Mouse (Mus musculus) urinary bladder, postnatal 4 days (tissue): Measurements from ENCODE around the gene Rps6ka5.

Experiments used
- DNase-seq, 2 experiments: peaks; one replicate each; pipeline ENCODE4 v3.0.0; 2021 to 2022; ENCODE audit warnings: low spot score in 2 of 2

The Rps6ka5 gene

GRCm38 (mm10) chr12:100724606-100725457, 2.0 kb downstream of the Rps6ka5 start:
- peak; percentile 99 to 100 for DNase-seq

GRCm38 (mm10) chr12:100724182-100724581, 2.6 kb downstream of the Rps6ka5 start:
- DNase-seq, result no peak

DNA sequence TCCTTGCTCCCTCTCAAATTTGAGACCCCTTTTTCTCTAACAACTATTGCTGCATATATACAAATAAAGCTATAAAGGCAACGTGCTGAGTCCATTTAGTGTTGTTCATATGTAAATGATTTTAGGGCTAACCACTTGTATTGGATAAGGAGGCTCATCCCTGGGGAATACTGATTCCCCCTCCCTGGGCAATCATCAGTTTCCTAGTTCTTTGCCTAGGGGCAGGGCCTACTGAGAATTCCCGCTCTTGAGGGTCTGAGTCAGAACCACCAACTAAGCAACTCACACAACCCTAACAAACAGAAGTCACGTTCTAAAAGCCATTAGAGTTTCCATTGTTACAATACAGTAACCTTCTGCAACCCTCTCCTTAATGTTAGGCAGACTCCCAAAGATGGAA, 6.0 kb downstream of the Rps6ka5 start:
- no peak for DNase-seq

- no peak for DNase-seq
Measured at GRCm38 (mm10) chr12:100717446-100717845, 9.3 kb downstream of the Rps6ka5 start.

DNA sequence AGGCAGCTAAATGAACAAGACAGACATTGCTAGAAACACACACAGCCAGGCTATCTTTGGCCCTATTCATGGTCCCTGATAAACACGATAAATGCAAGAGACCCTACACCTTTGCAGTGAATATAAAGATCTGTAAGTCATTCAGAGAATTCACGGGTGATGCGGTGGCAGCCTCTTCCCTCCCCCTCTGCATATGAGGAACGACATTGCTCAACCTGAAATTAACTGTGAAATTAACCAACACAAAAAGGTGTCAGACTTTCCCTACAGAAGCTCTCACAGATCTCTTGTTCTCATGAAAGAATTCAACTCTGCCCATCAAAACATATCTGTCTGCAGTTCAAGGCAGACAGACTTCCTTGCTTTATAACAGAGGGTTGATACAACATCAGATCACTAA, 9.8 kb downstream of the Rps6ka5 start:
- no peak for DNase-seq

- no peak for DNase-seq
Measured at GRCm38 (mm10) chr12:100711819-100712218, 15.0 kb downstream of the Rps6ka5 start.

- DNase-seq, result no peak
Measured at GRCm38 (mm10) chr12:100711116-100711691, 15.6 kb downstream of the Rps6ka5 start.

GRCm38 (mm10) chr12:100710432-100710831, 16.4 kb downstream of the Rps6ka5 start:
- no peak for DNase-seq

- DNase-seq, result no peak
Measured at GRCm38 (mm10) chr12:100707312-100707711, 19.5 kb downstream of the Rps6ka5 start.

- no peak for DNase-seq
Measured at GRCm38 (mm10) chr12:100705057-100705722, 21.6 kb downstream of the Rps6ka5 start.

DNA sequence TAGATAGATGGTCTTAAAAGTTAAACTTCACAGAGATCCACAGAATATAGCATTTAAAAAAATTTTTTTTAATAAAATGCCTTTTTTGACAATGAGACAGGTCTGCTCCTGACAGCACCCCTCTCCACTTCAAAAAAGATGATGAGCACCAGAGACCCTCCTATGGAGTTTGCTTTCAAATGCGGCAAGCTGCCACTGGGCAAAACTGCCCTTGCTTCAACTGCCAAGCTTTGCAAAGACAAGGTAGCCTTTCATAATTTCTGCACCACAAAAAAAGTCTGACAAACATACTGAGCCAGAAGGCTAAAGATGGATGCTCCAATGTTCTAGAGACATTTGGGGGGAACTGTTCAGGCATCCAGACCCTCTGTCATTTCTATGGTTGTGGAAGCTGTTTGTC, 28.8 kb downstream of the Rps6ka5 start:
- DNase-seq, result no peak

GRCm38 (mm10) chr12:100696621-100697020, 30.2 kb downstream of the Rps6ka5 start:
- DNase-seq, result no peak

- no peak for DNase-seq
Measured at GRCm38 (mm10) chr12:100695252-100695651, 31.5 kb downstream of the Rps6ka5 start.

GRCm38 (mm10) chr12:100692208-100692607, 34.6 kb downstream of the Rps6ka5 start:
- DNase-seq, result no peak

DNA sequence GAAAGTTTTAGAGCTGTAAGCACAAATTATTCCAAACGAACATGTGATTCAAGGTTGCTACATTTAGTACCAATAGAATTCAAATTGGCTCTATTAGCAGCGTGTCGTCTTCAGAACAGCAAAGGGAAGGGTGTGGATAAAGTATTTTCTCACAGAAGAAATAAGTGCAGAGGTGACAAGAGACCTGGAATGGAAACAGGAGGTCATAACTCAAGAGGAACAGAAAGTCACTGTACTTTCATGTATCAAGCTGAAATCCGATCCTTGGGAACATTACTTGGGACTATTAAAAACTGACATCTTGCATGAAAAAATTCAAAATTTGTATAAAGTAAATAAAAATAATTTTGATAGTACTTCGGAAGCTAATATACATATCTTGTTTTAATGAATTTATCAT, 36.3 kb downstream of the Rps6ka5 start:
- no peak for DNase-seq

- no peak for DNase-seq
Measured at GRCm38 (mm10) chr12:100688177-100688576, 38.6 kb downstream of the Rps6ka5 start.

DNA sequence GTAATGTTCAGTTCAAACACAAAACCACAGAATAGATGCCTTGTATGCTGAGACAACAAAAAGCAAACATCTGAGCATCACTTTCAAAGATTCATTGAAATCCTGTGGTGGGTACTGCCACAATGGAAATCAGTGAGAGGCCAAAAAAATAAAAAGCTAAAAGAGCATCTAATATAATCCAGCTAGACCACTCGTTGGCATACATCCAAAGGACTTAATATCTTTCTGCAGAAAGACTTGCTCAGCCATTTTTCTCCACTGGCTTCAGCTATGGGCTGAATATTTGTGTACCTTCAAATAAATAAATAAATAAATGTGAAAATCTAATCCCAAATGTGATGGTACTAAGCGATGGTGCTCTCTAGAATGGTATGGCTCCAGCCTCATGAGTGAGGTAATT, 39.8 kb downstream of the Rps6ka5 start:
- DNase-seq, result no peak

DNA sequence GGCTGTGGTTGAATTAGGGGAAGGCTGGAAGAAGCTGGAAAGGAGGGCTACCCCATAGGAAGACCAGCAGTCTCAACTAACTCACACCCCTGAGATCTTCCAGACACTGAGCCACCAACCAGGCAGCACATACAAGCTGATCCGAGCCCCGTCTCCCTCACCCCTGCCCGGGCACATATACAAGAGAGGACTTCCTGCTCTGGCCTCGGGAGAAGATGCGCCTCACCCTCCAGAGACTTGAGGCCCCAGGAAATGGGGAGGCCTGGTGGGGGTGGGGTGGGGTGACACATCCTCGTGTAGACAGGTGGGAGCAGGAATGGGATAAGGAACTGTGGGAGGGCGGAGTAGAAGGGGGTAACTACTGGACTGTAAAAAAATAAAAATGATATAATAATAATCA, 45.0 kb downstream of the Rps6ka5 start:
- no peak for DNase-seq

- DNase-seq, result no peak
Measured at GRCm38 (mm10) chr12:100681241-100681640, 45.5 kb downstream of the Rps6ka5 start.

- DNase-seq, result no peak
Measured at GRCm38 (mm10) chr12:100680676-100681075, 46.1 kb downstream of the Rps6ka5 start.

- DNase-seq, result no peak
Measured at GRCm38 (mm10) chr12:100670647-100671199, 56.1 kb downstream of the Rps6ka5 start.

GRCm38 (mm10) chr12:100665294-100665693, 61.5 kb downstream of the Rps6ka5 start:
- no peak for DNase-seq
